Mouse (Mus musculus) E14TG2a.4 (cell line): ENCODE data around the gene Sufu.

Experiments used
- CTCF ChIP-seq: conservative IDR thresholded peaks from 2 replicates; pipeline ENCODE4 v1.5.1; 2014; ENCODE audit warnings: low read length
- NANOG ChIP-seq: IDR thresholded peaks from 2 replicates; pipeline ENCODE4 v1.6.1; 2014; ENCODE audit warnings: borderline replicate concordance, low read length, mixed read lengths

DNA sequence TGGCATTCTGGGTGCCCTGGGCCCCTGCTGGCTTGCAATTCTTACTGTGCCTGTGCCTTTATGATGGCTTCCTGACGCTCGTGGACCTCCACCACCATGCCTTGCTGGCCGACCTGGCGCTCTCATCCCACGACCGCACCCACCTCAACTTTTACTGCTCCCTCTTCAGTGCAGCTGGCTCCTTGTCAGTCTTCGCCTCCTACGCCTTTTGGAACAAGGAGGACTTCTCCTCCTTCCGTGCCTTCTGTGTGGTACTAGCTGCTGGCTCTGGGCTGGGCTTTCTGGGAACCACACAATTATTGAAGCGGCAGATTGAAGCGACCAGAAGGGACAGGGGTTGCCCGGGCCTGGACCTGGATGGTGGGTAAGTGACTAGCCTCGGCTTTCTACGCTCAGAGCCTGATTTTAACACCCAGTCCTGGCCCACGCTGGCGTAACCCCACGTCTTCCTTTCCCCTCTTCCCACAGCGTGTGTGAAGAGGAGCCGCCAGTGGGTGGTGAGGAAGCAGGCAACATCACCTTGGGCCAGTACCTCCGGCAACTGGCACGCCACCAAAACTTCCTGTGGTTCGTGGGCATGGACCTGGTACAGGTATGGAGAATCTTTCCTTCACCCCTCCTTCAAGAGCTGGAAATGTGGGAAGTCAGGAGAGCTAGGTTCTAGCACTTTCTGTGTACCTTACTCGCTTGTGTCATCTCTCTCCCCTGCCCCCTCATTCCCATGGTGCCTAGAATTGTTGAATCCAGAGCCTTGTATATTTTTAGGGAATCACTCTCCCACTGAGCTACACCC is 28.7 kb upstream of the Sufu start:
- no peak for TF ChIP-seq CTCF
- TF ChIP-seq NANOG: no peak
